ENCODE assay signal across 18 mouse cellular contexts in genomic region chr13:107576701-107577100, GRCm38 (mm10).
DNase-seq lines count a peak whose midpoint lies in the region; ATAC-seq and TF ChIP-seq lines count a peak whose summit lies in the region.
"Had no signal": no experiment of that assay in that cellular context is flagged by ENCODE, and none has a peak within 500 bp of the region (broad histone marks: within the 10 kb centered on the region; RNA-seq: fewer than 3 reads in every experiment).

No protein-coding gene starts in this region.

- no peak for DNase-seq in frontal cortex, adult 2 months (ENCODE audit: extremely low spot score in 1 of 2, low spot score in 1 of 2)
- DNase-seq in liver, embryonic 11.5 days (ENCODE audit: low spot score): no peak
- DNase-seq in liver, postnatal 0 days: no peak
- DNase-seq in layer of hippocampus, adult 9-11 months: no peak
- no peak for DNase-seq in testis, postnatal 10 days (ENCODE audit: low spot score)
- DNase-seq: adrenal gland, postnatal 14 days; cerebellum, adult 2 months; cerebellum, postnatal 10 days; gastrocnemius, postnatal 25 days had no signal

- peak; percentile 64 for ATAC-seq in frontal cortex, adult (ENCODE audit: low TSS enrichment)
- no peak for ATAC-seq in liver, embryonic 11.5 days (replicated peaks; ENCODE audit: low FRiP score)
- ATAC-seq in liver, postnatal 0 days: no peak
- no peak for ATAC-seq in liver, embryonic 15.5 days (ENCODE audit: insufficient read depth)
- ATAC-seq: activated CD4-positive, CD25-positive, alpha-beta regulatory T cell, adult 4 months; forebrain, embryonic 14.5 days; Patski had no signal

- no peaks in the 10 kb centered on the region for H3K36me3 ChIP-seq in liver, embryonic 11.5 days (ENCODE audit: control insufficient read depth, insufficient read depth, low read length)
- no peaks in the 10 kb centered on the region for H3K36me3 ChIP-seq in liver, postnatal 0 days (replicated peaks; ENCODE audit: insufficient read depth, low read length)
- H3K36me3 ChIP-seq in liver, embryonic 15.5 days (replicated peaks): no peaks in the 10 kb centered on the region
- H3K36me3 ChIP-seq: embryonic facial prominence, embryonic 10.5 days; heart, embryonic 12.5 days; hindbrain, embryonic 10.5 days had no signal

- no peaks in the 10 kb centered on the region for H3K9me3 ChIP-seq in liver, embryonic 11.5 days (ENCODE audit: control insufficient read depth, low read length)
- H3K9me3 ChIP-seq in liver, postnatal 0 days (ENCODE audit: low read length): no peaks in the 10 kb centered on the region
- no peaks in the 10 kb centered on the region for H3K9me3 ChIP-seq in liver, embryonic 15.5 days (replicated peaks)
- H3K9me3 ChIP-seq: embryonic facial prominence, embryonic 10.5 days; heart, embryonic 12.5 days; hindbrain, embryonic 10.5 days had no signal

- no peak for TF ChIP-seq EP300 in liver, postnatal 0 days (IDR thresholded peaks at IDR 0.05; ENCODE audit: low read depth)

- peaks cover 26% of the 10 kb centered on the region for H3K4me1 ChIP-seq in liver, embryonic 11.5 days (replicated peaks; ENCODE audit: control insufficient read depth, insufficient read depth, low read length)
- H3K4me1 ChIP-seq in liver, postnatal 0 days (ENCODE audit: insufficient read depth): peaks cover 2% of the 10 kb centered on the region; the same call in 1 of the 2 replicates
- H3K4me1 ChIP-seq in liver, embryonic 15.5 days (replicated peaks): peaks cover 35% of the 10 kb centered on the region
- H3K4me1 ChIP-seq: embryonic facial prominence, embryonic 10.5 days; hindbrain, embryonic 10.5 days had no signal

- H3K9ac ChIP-seq in liver, embryonic 11.5 days (ENCODE audit: low read depth, low read length): no peak overlapping the region
- H3K9ac ChIP-seq in liver, postnatal 0 days (replicated peaks): no peak overlapping the region
- no peak overlapping the region for H3K9ac ChIP-seq in liver, embryonic 15.5 days
- H3K9ac ChIP-seq: heart, embryonic 12.5 days; hindbrain, embryonic 14.5 days had no signal

- H3K27me3 ChIP-seq in liver, embryonic 11.5 days (replicated peaks; ENCODE audit: control insufficient read depth, insufficient read depth, low read length): no peaks in the 10 kb centered on the region
- H3K27me3 ChIP-seq in liver, postnatal 0 days (ENCODE audit: insufficient read depth, low read length): no peaks in the 10 kb centered on the region
- H3K27me3 ChIP-seq in liver, embryonic 15.5 days: no peaks in the 10 kb centered on the region
- H3K27me3 ChIP-seq: heart, embryonic 12.5 days; Patski had no signal

- no peak for TF ChIP-seq CTCF in liver, postnatal 0 days (IDR thresholded peaks at IDR 0.05; ENCODE audit: low read depth)

- 59% methylated on average over 5 of the region's 5 CpGs for WGBS in liver, embryonic 11.5 days
- 66% methylated on average over 5 of the region's 5 CpGs for WGBS in liver, postnatal 0 days (ENCODE audit: insufficient replicate concordance)
- 40% methylated on average over 5 of the region's 5 CpGs for WGBS in liver, embryonic 15.5 days (ENCODE audit: insufficient replicate concordance)

- H3K27ac ChIP-seq in liver, embryonic 11.5 days (ENCODE audit: low read depth, low read length): peak overlapping the region; percentile 68
- no peak overlapping the region for H3K27ac ChIP-seq in liver, postnatal 0 days (ENCODE audit: low read depth)
- peak overlapping the region; percentile 75 for H3K27ac ChIP-seq in liver, embryonic 15.5 days (replicated peaks)
- H3K27ac ChIP-seq: embryonic facial prominence, embryonic 10.5 days; hindbrain, embryonic 10.5 days; hindbrain, embryonic 14.5 days had no signal

- H3K4me3 ChIP-seq in liver, embryonic 11.5 days (ENCODE audit: low read depth, low read length): no peak overlapping the region
- H3K4me3 ChIP-seq in liver, postnatal 0 days (ENCODE audit: low read depth, low read length): no peak overlapping the region
- H3K4me3 ChIP-seq in liver, embryonic 15.5 days (replicated peaks): no peak overlapping the region
- H3K4me3 ChIP-seq: embryonic facial prominence, embryonic 10.5 days; heart, embryonic 12.5 days; hindbrain, embryonic 10.5 days had no signal

- H3K4me2 ChIP-seq in liver, embryonic 11.5 days: peak overlapping the region; percentile 57
- H3K4me2 ChIP-seq in liver, postnatal 0 days (ENCODE audit: low read depth, low read length): no peak overlapping the region
- H3K4me2 ChIP-seq in liver, embryonic 15.5 days: peak overlapping the region; percentile 56
- H3K4me2 ChIP-seq: heart, embryonic 12.5 days; hindbrain, embryonic 14.5 days had no signal
